Mouse (Mus musculus) liver, embryonic 11.5 days (tissue): Measurements from ENCODE around the gene Rnf157. TPM values are rescaled to one million over a fixed set of nuclear protein-coding genes. Genes with fewer than 3 reads are reported as not detected.

ENCODE experiments used
- ATAC-seq: fragments of 200-750 bp; cut with Nextera tagmentation; replicated peaks from 2 replicates; pipeline ENCODE4 v1.8.0; 2017; ENCODE audit warnings: moderate number of reproducible peaks, mild to moderate bottlenecking, moderate TSS enrichment, moderate library complexity; ENCODE audit not compliant: low FRiP score
- DNase-seq: peaks from one replicate; pipeline ENCODE4 v3.0.0-alpha.2; 2017; ENCODE audit warnings: low spot score
- H3K27ac ChIP-seq: fragments of 300-500 bp; sonication (generic); 2 replicates; pipeline ENCODE4 v1.5.1; 2014; ENCODE audit warnings: mild to moderate bottlenecking, low read depth, low read length, control low read depth
- H3K27me3 ChIP-seq: fragments of 300-500 bp; sonication (generic); replicated peaks from 2 replicates; pipeline ENCODE4 v1.6.1; 2014; ENCODE audit warnings: low read length, mixed read lengths; ENCODE audit not compliant: control insufficient read depth, insufficient read depth
- H3K36me3 ChIP-seq: fragments of 300-500 bp; sonication (generic); 2 replicates; pipeline ENCODE4 v1.6.1; 2014; ENCODE audit warnings: mild to moderate bottlenecking, low read length, moderate library complexity, mixed read lengths; ENCODE audit not compliant: control insufficient read depth, insufficient read depth
- H3K4me1 ChIP-seq: fragments of 300-500 bp; sonication (generic); replicated peaks from 2 replicates; pipeline ENCODE4 v1.6.1; 2014; ENCODE audit warnings: low read length, mixed read lengths; ENCODE audit not compliant: control insufficient read depth, insufficient read depth
- H3K4me2 ChIP-seq: fragments of 300-500 bp; sonication (generic); 2 replicates; pipeline ENCODE4 v1.6.1; 2014; ENCODE audit warnings: mild to moderate bottlenecking, control low read depth, moderate library complexity
- H3K4me3 ChIP-seq: fragments of 300-500 bp; sonication (generic); 2 replicates; pipeline ENCODE4 v1.5.1; 2014; ENCODE audit warnings: low read depth, low read length, control low read depth
- H3K9ac ChIP-seq: fragments of 300-500 bp; sonication (generic); 2 replicates; pipeline ENCODE4 v1.6.1; 2014; ENCODE audit warnings: low read depth, low read length, control low read depth
- H3K9me3 ChIP-seq: fragments of 300-500 bp; sonication (generic); 2 replicates; pipeline ENCODE4 v1.6.1; 2016; ENCODE audit warnings: low read length, inconsistent platforms, mixed read lengths; ENCODE audit not compliant: control insufficient read depth
- WGBS: fragments of 180-500 bp; shearing (Covaris S2); extraction: QIAGEN DNeasy Blood & Tissue Kit; methylation state at CpG from one replicate; pipeline ENCODE4 v1.1.7; 2014; 5-methylcytosine and 5-hydroxymethylcytosine counted together
- polyA plus RNA-seq: library from polyadenylated mRNA; unstranded; fragments of >200 nt; fragmentation: Nextera tagmentation; extraction: Ambion mirVana; gene quantifications from 2 replicates; pipeline ENCODE4 v1.2.1, GENCODE M21; 2014

Rnf157 gene
- polyA plus RNA-seq, 1 experiment from 2014 or later, result 6.8 TPM

DNA sequence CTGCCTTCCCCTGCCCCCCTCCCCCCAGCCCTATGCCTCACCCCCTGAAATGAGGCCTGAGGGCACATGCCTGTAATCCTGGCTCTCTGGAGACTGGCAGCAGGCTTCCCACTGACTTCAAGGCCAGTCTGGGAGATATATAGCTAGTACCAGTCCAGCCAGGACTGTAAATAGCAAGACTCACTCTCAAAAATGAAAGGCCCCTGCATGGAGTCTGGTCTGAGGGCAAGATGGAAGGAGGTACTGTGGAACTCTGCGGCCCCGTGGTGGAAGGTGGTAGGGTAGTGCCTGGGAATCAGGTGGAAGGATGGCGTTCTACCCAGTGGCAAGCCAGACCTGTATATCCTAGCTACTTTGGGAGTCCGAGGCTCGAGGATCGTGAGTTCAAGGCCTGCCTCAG, 31.1 kb upstream of the Rnf157 start:
- peaks cover 10% of the 10 kb centered on the region for H3K4me1 ChIP-seq
- no peak for ATAC-seq

DNA sequence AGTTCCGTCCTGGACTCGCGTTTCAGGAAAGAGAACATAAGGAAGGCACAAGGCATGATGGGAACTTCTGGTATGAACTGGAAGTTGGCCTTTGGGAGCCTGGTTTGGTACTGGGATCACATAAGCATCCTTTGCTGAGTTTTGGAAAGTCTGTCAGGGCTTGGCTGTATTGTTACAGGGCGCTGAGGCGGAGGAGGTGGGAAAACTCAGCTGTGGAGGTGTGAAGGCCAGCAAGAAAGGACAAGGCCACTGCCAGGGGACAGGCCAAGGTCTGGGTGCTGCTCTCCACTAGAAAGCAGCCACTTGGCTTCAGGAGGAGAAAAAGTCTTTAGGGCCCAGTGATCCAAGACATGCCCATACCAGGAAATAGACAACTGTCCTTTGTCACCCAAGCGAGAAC, 30.5 kb upstream of the Rnf157 start:
- Histone ChIP-seq H3K9ac (no peak overlapping the region), H3K4me1 (peaks cover 10% of the 10 kb centered on the region), H3K4me2 (no peak overlapping the region), H3K27ac (no peak overlapping the region), H3K36me3 (0 out of 2 replicates have a peak, but pooled peaks cover 2% of the 10 kb centered on the region), H3K9me3 (no peaks in the 10 kb centered on the region), H3K4me3 (no peak overlapping the region), H3K27me3 (peaks cover 13% of the 10 kb centered on the region)
- ATAC-seq, result no peak
- no peak for DNase-seq
- WGBS, result 86% methylated on average over 6 of the region's 6 CpGs

More for the DNA sequence above, 31.1 kb upstream of the Rnf157 start:
- Histone ChIP-seq H3K36me3 (0 out of 2 replicates have a peak, but pooled peaks cover 2% of the 10 kb centered on the region), H3K4me2 (no peak overlapping the region), H3K27ac (no peak overlapping the region), H3K4me3 (no peak overlapping the region), H3K9me3 (no peaks in the 10 kb centered on the region), H3K27me3 (peaks cover 13% of the 10 kb centered on the region), H3K9ac (no peak overlapping the region)
- 91% methylated on average over 6 of the region's 6 CpGs for WGBS
- no peak for DNase-seq

GRCm38 (mm10) chr11:116442867-116443177, 30.0 kb upstream of the Rnf157 start:
- H3K9ac ChIP-seq, result 0 out of 2 replicates have a peak overlapping the region, but pooled peaks have one; percentile 7
- no peak overlapping the region for H3K4me3 ChIP-seq
- H3K27me3 ChIP-seq, result peaks cover 11% of the 10 kb centered on the region
- no peak for ATAC-seq
- no peaks in the 10 kb centered on the region for H3K9me3 ChIP-seq
- no peak overlapping the region for H3K27ac ChIP-seq
- DNase-seq, result no peak
- H3K4me2 ChIP-seq, result no peak overlapping the region
- H3K4me1 ChIP-seq, result peaks cover 10% of the 10 kb centered on the region
- H3K36me3 ChIP-seq, result 0 out of 2 replicates have a peak, but pooled peaks cover 2% of the 10 kb centered on the region
- 81% methylated on average over 6 of the region's 6 CpGs for WGBS

DNA sequence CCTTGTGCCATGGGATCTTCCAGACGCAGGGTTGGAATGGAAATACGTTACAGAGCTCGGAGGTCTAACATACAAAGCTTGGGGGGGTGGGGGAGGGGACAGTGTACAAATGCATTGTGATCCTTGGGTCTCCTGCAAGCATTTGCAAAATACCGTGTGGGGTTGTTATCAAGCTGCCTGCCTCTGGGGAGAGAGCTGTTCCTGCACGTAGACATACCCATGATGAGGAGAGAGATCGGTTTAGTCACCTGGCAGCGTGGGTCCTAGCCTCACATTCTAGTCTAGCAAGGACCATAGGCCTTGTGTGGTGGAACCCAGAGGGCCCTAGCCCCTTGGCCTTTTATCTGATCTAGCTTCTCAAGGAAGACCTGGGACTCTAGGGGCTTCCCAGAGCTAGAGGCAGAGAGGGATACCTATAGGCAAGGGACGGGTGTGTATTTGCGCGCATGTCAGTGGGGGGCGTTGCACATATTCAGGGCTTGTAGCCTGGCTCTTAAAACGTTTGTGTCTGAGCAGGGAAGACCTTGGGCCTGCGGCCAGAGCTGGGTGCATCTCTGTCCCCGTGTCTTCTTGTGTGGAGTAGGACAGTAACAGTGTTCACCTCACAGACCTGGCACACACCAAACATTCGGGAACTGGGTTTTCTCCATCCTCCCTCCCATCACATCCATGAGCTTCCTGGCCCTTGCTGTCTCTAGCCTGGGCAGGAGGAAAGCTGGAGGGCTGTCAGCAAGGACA, 29.5 kb upstream of the Rnf157 start:
- Histone ChIP-seq H3K36me3 (peaks cover 7% of the 10 kb centered on the region), H3K27ac (no peak overlapping the region), H3K4me1 (peaks cover 14% of the 10 kb centered on the region), H3K27me3 (peaks cover 8% of the 10 kb centered on the region), H3K4me2 (no peak overlapping the region), H3K9ac (no peak overlapping the region), H3K9me3 (no peaks in the 10 kb centered on the region), H3K4me3 (no peak overlapping the region)
- no peak for DNase-seq
- 73% methylated on average over 15 of the region's 15 CpGs for WGBS
- ATAC-seq, result no peak

DNA sequence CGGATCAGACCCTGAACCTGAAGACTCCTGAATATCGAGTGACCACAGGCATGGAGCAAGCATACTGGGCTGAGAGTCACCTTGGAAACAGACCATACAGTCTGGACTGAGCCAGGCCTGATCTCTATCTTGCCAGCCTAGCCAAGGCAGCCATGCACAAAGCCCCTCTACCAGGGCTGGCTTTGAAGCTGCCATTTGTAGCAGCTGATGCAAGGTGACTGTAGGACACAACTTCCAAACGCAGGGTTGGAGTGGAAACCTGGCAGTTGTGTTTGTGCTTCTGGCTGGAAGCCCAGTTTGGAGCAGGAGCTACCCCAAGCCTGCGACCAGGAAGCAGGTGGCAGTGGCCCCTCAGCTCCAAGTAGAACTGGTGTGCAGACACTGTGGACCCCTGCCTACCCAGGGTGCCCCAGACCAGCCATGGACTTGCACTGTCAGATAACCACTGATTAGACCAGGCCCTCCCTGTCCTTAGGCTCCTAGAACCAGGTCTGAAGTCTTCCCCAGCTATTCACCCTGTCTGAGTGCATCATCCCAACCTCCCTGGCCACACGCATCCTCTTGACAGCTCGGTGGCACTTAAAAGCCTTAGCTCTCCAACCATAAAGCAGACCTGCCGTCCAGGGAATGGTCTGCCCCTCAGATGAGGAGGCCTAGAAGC, 27.7 kb upstream of the Rnf157 start:
- H3K4me1 ChIP-seq, result peaks cover 27% of the 10 kb centered on the region
- no peaks in the 10 kb centered on the region for H3K27me3 ChIP-seq
- H3K9ac ChIP-seq, result no peak overlapping the region
- H3K4me3 ChIP-seq, result no peak overlapping the region
- no peaks in the 10 kb centered on the region for H3K9me3 ChIP-seq
- H3K27ac ChIP-seq, result no peak overlapping the region
- peaks cover 11% of the 10 kb centered on the region for H3K36me3 ChIP-seq
- ATAC-seq (no peak), DNase-seq (no peak)
- no peak overlapping the region for H3K4me2 ChIP-seq
- WGBS, result 72% methylated on average over 7 of the region's 7 CpGs

DNA sequence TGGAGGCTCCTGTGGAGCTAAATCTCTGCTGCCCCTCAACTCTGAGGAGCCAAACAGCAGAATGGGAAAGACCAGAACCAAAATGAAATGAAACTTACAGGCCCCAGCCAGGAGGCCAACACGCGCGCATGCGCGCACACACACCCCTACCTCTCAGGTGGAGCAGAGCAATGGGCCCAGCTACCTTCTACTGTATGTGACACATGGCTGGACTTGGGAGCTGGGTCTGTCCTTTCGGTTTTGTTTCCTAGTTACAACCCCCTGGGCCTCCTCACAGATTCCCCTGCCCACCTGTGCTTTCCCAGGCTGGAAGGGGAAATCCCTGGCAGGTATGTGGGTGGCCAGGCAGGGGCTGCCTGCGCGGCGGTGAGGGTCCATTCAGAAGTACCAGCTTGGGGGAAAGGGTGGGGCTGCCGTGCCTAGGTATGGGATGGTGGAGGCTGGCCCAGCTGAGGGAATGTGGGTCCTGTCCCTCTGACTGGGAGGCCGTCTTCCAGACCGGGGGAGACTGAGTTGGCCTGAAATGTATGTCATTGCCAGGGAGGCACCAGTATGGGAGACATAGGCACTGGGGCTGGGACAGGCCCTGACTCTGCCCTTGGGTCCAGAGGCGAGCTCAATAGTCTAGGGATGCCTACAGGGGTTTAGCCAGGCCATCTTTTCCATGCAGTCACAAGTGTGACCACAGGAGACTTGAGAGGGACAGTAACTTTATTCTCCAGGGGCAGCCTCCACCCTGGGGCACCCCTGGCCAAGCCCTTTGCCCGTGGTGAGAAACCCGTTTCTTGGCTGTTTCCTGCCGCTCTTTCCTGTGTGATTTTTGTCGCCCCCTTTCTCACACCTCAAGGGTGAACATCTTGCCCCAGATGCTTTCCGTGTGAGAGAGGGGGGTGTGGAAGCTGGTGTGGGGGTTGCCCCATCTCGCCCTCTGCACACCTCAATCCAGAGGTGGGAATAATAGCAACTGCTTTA, 26.7 kb upstream of the Rnf157 start:
- H3K27me3 ChIP-seq, result no peaks in the 10 kb centered on the region
- no peak for ATAC-seq
- H3K9ac ChIP-seq, result no peak overlapping the region
- H3K9me3 ChIP-seq, result no peaks in the 10 kb centered on the region
- H3K36me3 ChIP-seq, result peaks cover 14% of the 10 kb centered on the region
- peaks cover 31% of the 10 kb centered on the region for H3K4me1 ChIP-seq
- no peak overlapping the region for H3K4me3 ChIP-seq
- WGBS, result 78% methylated on average over 19 of the region's 19 CpGs
- no peak overlapping the region for H3K4me2 ChIP-seq
- DNase-seq, result no peak
- H3K27ac ChIP-seq, result no peak overlapping the region

- Histone ChIP-seq H3K27me3 (no peaks in the 10 kb centered on the region), H3K27ac (peak overlapping the region; percentile 94; the same call in 1 of the 2 replicates), H3K4me2 (peak overlapping the region; percentile 91; the same call in 1 of the 2 replicates), H3K9ac (peak overlapping the region; percentile 18), H3K36me3 (peaks cover 14% of the 10 kb centered on the region), H3K4me3 (no peak overlapping the region; the same call in 1 of the 2 replicates), H3K9me3 (no peaks in the 10 kb centered on the region), H3K4me1 (peaks cover 33% of the 10 kb centered on the region)
- DNase-seq, result no peak
- 83% methylated on average over 11 of the region's 11 CpGs for WGBS
- ATAC-seq, result no peak
Observed at GRCm38 (mm10) chr11:116437541-116437940, 24.7 kb upstream of the Rnf157 start.

DNA sequence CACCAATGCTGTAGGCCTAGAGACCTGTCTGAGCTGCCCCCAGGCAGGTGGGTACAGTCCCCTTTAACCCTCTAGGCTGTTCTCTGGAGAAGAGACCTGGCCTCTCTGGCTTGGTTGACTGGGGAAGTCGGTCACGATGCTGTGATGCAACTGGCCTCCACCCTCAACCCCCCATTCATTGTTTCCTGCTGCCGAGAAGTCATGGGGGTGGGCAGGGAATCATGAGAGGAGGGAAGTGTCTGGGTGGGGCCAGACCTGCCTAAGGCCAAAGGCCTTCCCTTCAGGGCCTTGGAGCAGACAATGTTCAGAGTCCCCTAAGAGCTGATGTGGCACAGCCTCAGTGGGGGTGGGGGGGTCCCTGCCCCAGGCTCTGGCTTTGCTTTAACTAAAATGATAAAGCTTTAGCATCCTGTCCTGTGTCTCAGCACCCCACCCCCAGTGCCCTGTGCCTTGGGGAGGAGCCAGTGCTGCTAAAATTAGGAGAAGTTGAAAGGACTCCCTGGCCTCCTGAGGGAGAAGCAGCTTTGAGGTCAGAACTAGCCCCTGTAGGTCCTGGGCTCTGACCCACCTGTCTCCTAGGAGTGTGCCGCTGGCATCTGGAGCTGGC, 24.0 kb upstream of the Rnf157 start:
- Histone ChIP-seq H3K4me1 (peaks cover 33% of the 10 kb centered on the region), H3K4me3 (peak overlapping the region; percentile 87), H3K36me3 (peaks cover 14% of the 10 kb centered on the region), H3K9ac (peak overlapping the region; percentile 18), H3K27me3 (no peaks in the 10 kb centered on the region), H3K27ac (peak overlapping the region; percentile 94), H3K9me3 (no peaks in the 10 kb centered on the region), H3K4me2 (peak overlapping the region; percentile 91)
- 28% methylated on average over 4 of the region's 4 CpGs for WGBS
- no peak for DNase-seq
- no peak for ATAC-seq
